ENCODE assay signal across 19 mouse cellular contexts in genomic region chr13:17534469-17534868, GRCm38 (mm10).
DNase-seq lines count a peak whose midpoint lies in the region; ATAC-seq and TF ChIP-seq lines count a peak whose summit lies in the region.
"Had no signal": no experiment of that assay in that cellular context is flagged by ENCODE, and none has a peak within 500 bp of the region (broad histone marks: within the 10 kb centered on the region; RNA-seq: fewer than 3 reads in every experiment).

No protein-coding gene starts in this region.

- no peak overlapping the region for H3K4me2 ChIP-seq in hindbrain, embryonic 16.5 days (ENCODE audit: low read length)
- H3K4me2 ChIP-seq: embryonic facial prominence, embryonic 12.5 days; heart, embryonic 13.5 days; hindbrain, embryonic 13.5 days had no signal

- 74% methylated on average over 4 of the region's 4 CpGs for WGBS in hindbrain, embryonic 16.5 days

- H3K27ac ChIP-seq in hindbrain, embryonic 16.5 days (ENCODE audit: low read depth, low read length), result no peak overlapping the region
- H3K27ac ChIP-seq: embryonic facial prominence, embryonic 12.5 days; gastrocnemius, adult 2 months; heart, embryonic 13.5 days; hindbrain, embryonic 13.5 days had no signal

- peak; percentile 70 for ATAC-seq in G1E (ENCODE audit: extremely low read depth, insufficient number of reproducible peaks, low FRiP score, poor library complexity, severe bottlenecking)
- peak; percentile 94 for ATAC-seq in common myeloid progenitor, adult 5-6 weeks (replicated peaks; ENCODE audit: low read depth, poor library complexity, severe bottlenecking)
- ATAC-seq in megakaryocyte progenitor cell, adult 5-6 weeks (replicated peaks; ENCODE audit: poor library complexity), result peak; percentile 82
- ATAC-seq in hindbrain, embryonic 16.5 days, result no peak
- no peak for ATAC-seq in erythroid progenitor cell, adult 5-6 weeks (replicated peaks; ENCODE audit: low FRiP score, poor library complexity, severe bottlenecking)
- ATAC-seq: forebrain, embryonic 14.5 days; intestine, embryonic 16.5 days had no signal

- H3K36me3 ChIP-seq in G1E (replicated peaks), result no peaks in the 10 kb centered on the region
- H3K36me3 ChIP-seq in hindbrain, embryonic 16.5 days (ENCODE audit: control insufficient read depth, insufficient read depth, low read length), result no peaks in the 10 kb centered on the region
- H3K36me3 ChIP-seq: embryonic facial prominence, embryonic 12.5 days; heart, embryonic 13.5 days; hindbrain, embryonic 13.5 days had no signal

- peak; percentile 7 to 20 for DNase-seq in kidney, postnatal 4 days
- no peak for DNase-seq in kidney, adult 8-10 months
- no peak for DNase-seq in G1E (ENCODE audit: low spot score)
- DNase-seq: adrenal gland, postnatal 14 days; cerebellum, adult 2 months; cerebellum, postnatal 14 days; gastrocnemius, adult 2 months; gastrocnemius, postnatal 25 days; heart, adult 11 months; heart, postnatal 4 days had no signal

- no peaks in the 10 kb centered on the region for H3K9me3 ChIP-seq in G1E (replicated peaks)
- no peaks in the 10 kb centered on the region for H3K9me3 ChIP-seq in hindbrain, embryonic 16.5 days (ENCODE audit: control insufficient read depth, low read length)
- H3K9me3 ChIP-seq: embryonic facial prominence, embryonic 12.5 days; heart, embryonic 13.5 days; hindbrain, embryonic 13.5 days had no signal

- H3K4me3 ChIP-seq in G1E (ENCODE audit: low read depth, low read length), result no peak overlapping the region
- H3K4me3 ChIP-seq in hindbrain, embryonic 16.5 days (ENCODE audit: low read length), result no peak overlapping the region
- H3K4me3 ChIP-seq: embryonic facial prominence, embryonic 12.5 days; gastrocnemius, adult 2 months; heart, embryonic 13.5 days; hindbrain, embryonic 13.5 days had no signal

- peaks cover 14% of the 10 kb centered on the region for H3K27me3 ChIP-seq in G1E (ENCODE audit: insufficient read depth, low read length)
- H3K27me3 ChIP-seq in hindbrain, embryonic 16.5 days (replicated peaks; ENCODE audit: control insufficient read depth, insufficient read depth, low read length), result no peaks in the 10 kb centered on the region
- H3K27me3 ChIP-seq: embryonic facial prominence, embryonic 12.5 days; heart, embryonic 13.5 days; hindbrain, embryonic 13.5 days had no signal

- H3K9ac ChIP-seq in hindbrain, embryonic 16.5 days (ENCODE audit: low read depth, low read length), result no peak overlapping the region
- H3K9ac ChIP-seq: embryonic facial prominence, embryonic 12.5 days; heart, embryonic 13.5 days; hindbrain, embryonic 13.5 days had no signal

- no peak for TF ChIP-seq CTCF in G1E (IDR thresholded peaks at IDR 0.05; ENCODE audit: low read depth, low read length)

- peaks cover 3% of the 10 kb centered on the region; the same call in 1 of the 2 replicates for H3K4me1 ChIP-seq in G1E (ENCODE audit: insufficient read depth, low read depth, low read length)
- no peaks in the 10 kb centered on the region for H3K4me1 ChIP-seq in hindbrain, embryonic 16.5 days (ENCODE audit: control insufficient read depth, insufficient read depth, low read depth, low read length)
- H3K4me1 ChIP-seq: embryonic facial prominence, embryonic 12.5 days; heart, embryonic 13.5 days; hindbrain, embryonic 13.5 days had no signal

Comparison
In these comparisons a context has a peak if more than half of its experiments do, and no peak if none do; other contexts are left out.
1. DNase-seq: peak in kidney, postnatal 4 days (2 of 2); none in kidney, adult 8-10 months (0 of 2) and G1E (single experiment).
2. ATAC-seq: peak in G1E (single experiment), common myeloid progenitor, adult 5-6 weeks (single experiment) and megakaryocyte progenitor cell, adult 5-6 weeks (single experiment); none in hindbrain, embryonic 16.5 days (single experiment) and erythroid progenitor cell, adult 5-6 weeks (single experiment).